ENCODE assay signal across 10 mouse cellular contexts in genomic region chr11:60535676-60536075, GRCm38 (mm10). TPM values are rescaled to one million over a fixed set of nuclear protein-coding genes. Genes with fewer than 3 reads are reported as not detected.
DNase-seq lines count a peak whose midpoint lies in the region; ATAC-seq and TF ChIP-seq lines count a peak whose summit lies in the region.
"Had no signal": no experiment of that assay in that cellular context is flagged by ENCODE, and none has a peak within 500 bp of the region (broad histone marks: within the 10 kb centered on the region; RNA-seq: fewer than 3 reads in every experiment).

No protein-coding gene starts in this region.

- no peak for ATAC-seq in lung, embryonic 14.5 days (ENCODE audit: insufficient read depth)
- ATAC-seq in embryonic facial prominence, embryonic 13.5 days (ENCODE audit: insufficient number of reproducible peaks, insufficient read depth, low FRiP score, low TSS enrichment, low read depth) = no peak
- ATAC-seq in hindbrain, embryonic 15.5 days (ENCODE audit: low FRiP score, low read depth) = no peak
- no peak for ATAC-seq in midbrain, postnatal 0 days (ENCODE audit: low FRiP score)
- ATAC-seq: Patski had no signal

- WGBS in lung, embryonic 14.5 days = 81% methylated on average over 2 of the region's 2 CpGs
- WGBS in embryonic facial prominence, embryonic 13.5 days = 82% methylated on average over 2 of the region's 2 CpGs
- WGBS in hindbrain, embryonic 15.5 days = 89% methylated on average over 2 of the region's 2 CpGs
- WGBS in midbrain, postnatal 0 days = 90% methylated on average over 2 of the region's 2 CpGs

- no peaks in the 10 kb centered on the region for H3K27me3 ChIP-seq in lung, embryonic 14.5 days (ENCODE audit: insufficient read depth, low read length)
- no peaks in the 10 kb centered on the region for H3K27me3 ChIP-seq in embryonic facial prominence, embryonic 13.5 days
- H3K27me3 ChIP-seq in hindbrain, embryonic 15.5 days = no peaks in the 10 kb centered on the region
- H3K27me3 ChIP-seq in midbrain, postnatal 0 days (ENCODE audit: insufficient read depth, low read length) = no peaks in the 10 kb centered on the region
- H3K27me3 ChIP-seq: Patski had no signal

- peak overlapping the region; percentile 100; the same call in 1 of the 2 replicates for H3K27ac ChIP-seq in lung, embryonic 14.5 days (ENCODE audit: low read depth)
- H3K27ac ChIP-seq in embryonic facial prominence, embryonic 13.5 days = peak overlapping the region; percentile 100
- peak overlapping the region; percentile 97 for H3K27ac ChIP-seq in hindbrain, embryonic 15.5 days (replicated peaks)
- peak overlapping the region; percentile 98; the same call in 1 of the 2 replicates for H3K27ac ChIP-seq in midbrain, postnatal 0 days (ENCODE audit: low read depth, low read length)

- no peak for DNase-seq in lung, embryonic 14.5 days
- no peak for DNase-seq in lung, postnatal 4 days
- no peak for DNase-seq in midbrain, postnatal 0 days (ENCODE audit: low spot score)
- no peak for DNase-seq in left cerebral cortex, adult 9 months (ENCODE audit: low spot score in 2 of 2)
- DNase-seq in urinary bladder, postnatal 4 days (ENCODE audit: low spot score in 2 of 2) = no peak
- DNase-seq in yolk sac, embryonic 10.5 days (ENCODE audit: low spot score) = no peak
- DNase-seq: gastrocnemius, postnatal 14 days had no signal

- H3K4me2 ChIP-seq in lung, embryonic 14.5 days = peak overlapping the region; percentile 99
- peak overlapping the region; percentile 95 for H3K4me2 ChIP-seq in embryonic facial prominence, embryonic 13.5 days
- peak overlapping the region; percentile 98 for H3K4me2 ChIP-seq in hindbrain, embryonic 15.5 days
- H3K4me2 ChIP-seq in midbrain, postnatal 0 days (ENCODE audit: low read depth, low read length, poor library complexity, severe bottlenecking) = peak overlapping the region; percentile 98

- no peak overlapping the region; the same call in 1 of the 2 replicates for H3K9ac ChIP-seq in lung, embryonic 14.5 days
- peak overlapping the region; percentile 95 for H3K9ac ChIP-seq in embryonic facial prominence, embryonic 13.5 days
- H3K9ac ChIP-seq in hindbrain, embryonic 15.5 days = no peak overlapping the region
- H3K9ac ChIP-seq in midbrain, postnatal 0 days (replicated peaks; ENCODE audit: low read length, poor library complexity, severe bottlenecking) = no peak overlapping the region

- H3K36me3 ChIP-seq in lung, embryonic 14.5 days (ENCODE audit: insufficient read depth) = peaks cover 17% of the 10 kb centered on the region
- no peaks in the 10 kb centered on the region for H3K36me3 ChIP-seq in embryonic facial prominence, embryonic 13.5 days
- H3K36me3 ChIP-seq in hindbrain, embryonic 15.5 days = no peaks in the 10 kb centered on the region
- no peaks in the 10 kb centered on the region for H3K36me3 ChIP-seq in midbrain, postnatal 0 days (ENCODE audit: insufficient read depth, low read length)

- H3K4me3 ChIP-seq in lung, embryonic 14.5 days (ENCODE audit: low read depth, low read length) = no peak overlapping the region
- H3K4me3 ChIP-seq in embryonic facial prominence, embryonic 13.5 days = no peak overlapping the region
- H3K4me3 ChIP-seq in hindbrain, embryonic 15.5 days = peak overlapping the region; percentile 79
- H3K4me3 ChIP-seq in midbrain, postnatal 0 days (ENCODE audit: low read depth, low read length) = no peak overlapping the region

- no peak for TF ChIP-seq CTCF in lung, embryonic 14.5 days (IDR thresholded peaks at IDR 0.05; ENCODE audit: low read depth)
- TF ChIP-seq CTCF in midbrain, postnatal 0 days (IDR thresholded peaks at IDR 0.05) = no peak

- H3K4me1 ChIP-seq in lung, embryonic 14.5 days (ENCODE audit: insufficient read depth) = peaks cover 8% of the 10 kb centered on the region
- peaks cover 20% of the 10 kb centered on the region for H3K4me1 ChIP-seq in embryonic facial prominence, embryonic 13.5 days
- H3K4me1 ChIP-seq in hindbrain, embryonic 15.5 days (replicated peaks) = peaks cover 33% of the 10 kb centered on the region
- peaks cover 16% of the 10 kb centered on the region for H3K4me1 ChIP-seq in midbrain, postnatal 0 days (ENCODE audit: insufficient read depth, low read length)

- no peaks in the 10 kb centered on the region for H3K9me3 ChIP-seq in lung, embryonic 14.5 days (ENCODE audit: low read depth, low read length)
- no peaks in the 10 kb centered on the region for H3K9me3 ChIP-seq in embryonic facial prominence, embryonic 13.5 days
- H3K9me3 ChIP-seq in hindbrain, embryonic 15.5 days = no peaks in the 10 kb centered on the region
- no peaks in the 10 kb centered on the region for H3K9me3 ChIP-seq in midbrain, postnatal 0 days (ENCODE audit: low read length)

RNA-seq across cellular contexts. Expression of gene Alkbh5, which starts 0.5 kb away (rescaled TPM):
- polyA plus RNA-seq in lung, embryonic 14.5 days (2014; fragmentation: Nextera tagmentation; extraction: Ambion mirVana) = 32.3 and 33.5 TPM in 2 replicates
- 35.2 and 36.6 TPM in 2 replicates for polyA plus RNA-seq in embryonic facial prominence, embryonic 13.5 days (2015; fragmentation: Nextera tagmentation; extraction: Ambion mirVana)
- 22.1 and 23.4 TPM in 2 replicates for polyA plus RNA-seq in hindbrain, embryonic 15.5 days (2015; fragmentation: Nextera tagmentation; extraction: Ambion mirVana)
- total RNA-seq in midbrain, postnatal 0 days (2014; rRNA removed) = 32.0 and 34.0 TPM in 2 replicates
- polyA plus RNA-seq in midbrain, postnatal 0 days (2015; fragmentation: Nextera tagmentation; extraction: Ambion mirVana) = 18.4 and 23.1 TPM in 2 replicates
